Mouse (Mus musculus): ENCODE data around the gene Gclm.

DNA sequence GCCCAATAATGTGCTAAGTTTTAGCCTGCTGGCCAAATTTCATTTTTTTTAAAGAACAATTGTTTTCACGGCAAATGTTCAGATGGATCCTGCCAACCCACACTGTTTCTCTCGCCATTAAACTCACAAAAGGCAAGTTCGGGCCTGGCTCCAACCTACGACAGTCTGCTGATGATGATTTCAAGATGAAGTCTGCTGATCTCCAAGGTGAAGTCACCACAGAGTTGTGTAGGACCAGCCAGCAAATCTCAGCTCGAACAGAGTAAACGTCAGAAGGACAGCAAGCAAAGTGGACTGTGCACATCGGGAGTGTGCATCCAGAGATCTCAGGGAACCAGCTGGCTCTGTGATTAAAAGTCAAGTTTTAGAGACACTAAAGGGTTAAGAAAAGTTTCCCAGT lies 34.5 kb upstream of the Gclm start:
- TF ChIP-seq CTCF (IDR thresholded peaks at IDR 0.05; ENCODE audit: low read depth) (no peak), EP300 (IDR thresholded peaks at IDR 0.05; ENCODE audit: low read depth) (no peak)
